Mouse (Mus musculus): ENCODE results near the gene Tex33.

- TF ChIP-seq CTCF (IDR thresholded peaks at IDR 0.05; ENCODE audit: borderline replicate concordance, control insufficient read depth, extremely low read depth, insufficient read depth, low read length, poor library complexity) = no peak
- TF ChIP-seq POLR2A (IDR thresholded peaks at IDR 0.05; ENCODE audit: control insufficient read depth, extremely low read depth, insufficient read depth, low read length, poor library complexity) = no peak
Measured at GRCm38 (mm10) chr15:78380741-78381140, 15.0 kb downstream of the Tex33 start.
